9 mouse cellular contexts compared by ENCODE assay signal in genomic region chr4:135069818-135070217, GRCm38 (mm10). TPM values are rescaled to one million over a fixed set of nuclear protein-coding genes. Genes with fewer than 3 reads are reported as not detected.
DNase-seq lines count a peak whose midpoint lies in the region; ATAC-seq and TF ChIP-seq lines count a peak whose summit lies in the region.
"Had no signal": no experiment of that assay in that cellular context is flagged by ENCODE, and none has a peak within 500 bp of the region (broad histone marks: within the 10 kb centered on the region; RNA-seq: fewer than 3 reads in every experiment).

No protein-coding gene starts in this region.

- 25% methylated on average over 18 of the region's 18 CpGs for WGBS in liver, embryonic 13.5 days (ENCODE audit: insufficient replicate concordance)
- 31% methylated on average over 18 of the region's 18 CpGs for WGBS in liver, embryonic 11.5 days
- WGBS in hindbrain, postnatal 0 days = 75% methylated on average over 18 of the region's 18 CpGs

- H3K4me1 ChIP-seq in liver, embryonic 13.5 days (replicated peaks) = peaks cover 19% of the 10 kb centered on the region
- H3K4me1 ChIP-seq in liver, embryonic 11.5 days (replicated peaks; ENCODE audit: control insufficient read depth, insufficient read depth, low read length) = peaks cover 10% of the 10 kb centered on the region
- H3K4me1 ChIP-seq in hindbrain, postnatal 0 days (ENCODE audit: insufficient read depth, low read length) = no peaks in the 10 kb centered on the region

- DNase-seq in adrenal gland, adult 2 months = peak; percentile 45
- DNase-seq in adrenal gland, adult 18-20 months (ENCODE audit: low spot score in 2 of 2) = no peak
- peak; percentile 13 for DNase-seq in liver, embryonic 13.5 days
- no peak for DNase-seq in liver, embryonic 11.5 days (ENCODE audit: low spot score)
- peak; percentile 65 to 79 for DNase-seq in natural killer cell, adult 2 months (ENCODE audit: low spot score in 2 of 2)
- no peak for DNase-seq in hindbrain, postnatal 0 days (ENCODE audit: low spot score)
- no peak for DNase-seq in cerebellum, adult 9-10 months

- H3K9me3 ChIP-seq in liver, embryonic 13.5 days (replicated peaks) = no peaks in the 10 kb centered on the region
- H3K9me3 ChIP-seq in liver, embryonic 11.5 days (ENCODE audit: control insufficient read depth, low read length) = no peaks in the 10 kb centered on the region
- H3K9me3 ChIP-seq in hindbrain, postnatal 0 days (ENCODE audit: low read length) = no peaks in the 10 kb centered on the region

- no peak overlapping the region for H3K4me3 ChIP-seq in liver, embryonic 13.5 days (replicated peaks)
- no peak overlapping the region for H3K4me3 ChIP-seq in liver, embryonic 11.5 days (ENCODE audit: low read depth, low read length)
- H3K4me3 ChIP-seq in hindbrain, postnatal 0 days (ENCODE audit: low read length) = no peak overlapping the region

- no peaks in the 10 kb centered on the region for H3K27me3 ChIP-seq in liver, embryonic 13.5 days
- H3K27me3 ChIP-seq in liver, embryonic 11.5 days (replicated peaks; ENCODE audit: control insufficient read depth, insufficient read depth, low read length) = 0 out of 2 replicates have a peak, but pooled peaks cover 2% of the 10 kb centered on the region
- no peaks in the 10 kb centered on the region for H3K27me3 ChIP-seq in hindbrain, postnatal 0 days (ENCODE audit: insufficient read depth, low read length)

- TF ChIP-seq CTCF in hindbrain, postnatal 0 days (IDR thresholded peaks at IDR 0.05; ENCODE audit: low read depth) = no peak

- H3K9ac ChIP-seq in liver, embryonic 13.5 days = no peak overlapping the region
- H3K9ac ChIP-seq in liver, embryonic 11.5 days (ENCODE audit: low read depth, low read length) = no peak overlapping the region
- H3K9ac ChIP-seq in hindbrain, postnatal 0 days (replicated peaks; ENCODE audit: low read length) = no peak overlapping the region
- H3K9ac ChIP-seq: liver, embryonic 14.5 days had no signal

- no peak overlapping the region for H3K27ac ChIP-seq in liver, embryonic 13.5 days
- H3K27ac ChIP-seq in liver, embryonic 11.5 days (ENCODE audit: low read depth, low read length) = no peak overlapping the region
- H3K27ac ChIP-seq in hindbrain, postnatal 0 days = no peak overlapping the region
- H3K27ac ChIP-seq: liver, embryonic 14.5 days had no signal

- no peak overlapping the region for H3K4me2 ChIP-seq in liver, embryonic 13.5 days
- no peak overlapping the region for H3K4me2 ChIP-seq in liver, embryonic 11.5 days
- H3K4me2 ChIP-seq in hindbrain, postnatal 0 days (ENCODE audit: low read depth, low read length) = no peak overlapping the region

- 0 out of 2 replicates have a peak, but pooled peaks have one; percentile 11 for ATAC-seq in liver, embryonic 13.5 days (ENCODE audit: low read depth)
- no peak for ATAC-seq in liver, embryonic 11.5 days (replicated peaks; ENCODE audit: low FRiP score)
- peak; percentile 82 to 84 for ATAC-seq in hematopoietic stem cell, adult 5-6 weeks (replicated peaks in 1 of 2; ENCODE audit: insufficient read depth in 1 of 2, low FRiP score in 2 of 2, low TSS enrichment in 1 of 2, low read depth in 1 of 2, poor library complexity in 2 of 2, severe bottlenecking in 2 of 2)
- no peak for ATAC-seq in hindbrain, postnatal 0 days

- H3K36me3 ChIP-seq in liver, embryonic 13.5 days = no peaks in the 10 kb centered on the region
- H3K36me3 ChIP-seq in liver, embryonic 11.5 days (ENCODE audit: control insufficient read depth, insufficient read depth, low read length) = no peaks in the 10 kb centered on the region
- H3K36me3 ChIP-seq in hindbrain, postnatal 0 days (ENCODE audit: insufficient read depth, low read length) = no peaks in the 10 kb centered on the region

RNA-seq across cellular contexts. Expression of gene Runx3, which starts 50.6 kb away (rescaled TPM):
- 1 to 10 TPM; 3.1 to 4.0 TPM for total RNA-seq in adrenal gland, adult 2 months (2021)
- polyA plus RNA-seq in adrenal gland, adult 2 months (2012; rRNA removed) = 3.4 and 4.7 TPM in 2 replicates
- 1 to 10 TPM; 2.3 to 4.8 TPM for total RNA-seq in adrenal gland, adult 18-20 months (2021)
- polyA plus RNA-seq in liver, embryonic 13.5 days (2015; fragmentation: Nextera tagmentation; extraction: Ambion mirVana) = 0.79 and 0.83 TPM in 2 replicates
- 0.71 and 0.82 TPM in 2 replicates for polyA plus RNA-seq in liver, embryonic 11.5 days (2014; fragmentation: Nextera tagmentation; extraction: Ambion mirVana)
- 12.9 and 30.4 TPM in 2 replicates for total RNA-seq in hematopoietic stem cell, adult 5-6 weeks (2017)
- not detected in 2 replicates for total RNA-seq in hindbrain, postnatal 0 days (2014; rRNA removed)
- not detected in 2 replicates for polyA plus RNA-seq in hindbrain, postnatal 0 days (2015; fragmentation: Nextera tagmentation; extraction: Ambion mirVana)

Comparison
In these comparisons a context has a peak if more than half of its experiments do, and no peak if none do; other contexts are left out.
1. DNase-seq: peak in adrenal gland, adult 2 months (single experiment), liver, embryonic 13.5 days (single experiment) and natural killer cell, adult 2 months (2 of 2); none in adrenal gland, adult 18-20 months (0 of 2), liver, embryonic 11.5 days (single experiment), hindbrain, postnatal 0 days (single experiment) and cerebellum, adult 9-10 months (single experiment).
2. ATAC-seq: peak in liver, embryonic 13.5 days (single experiment) and hematopoietic stem cell, adult 5-6 weeks (2 of 2); none in liver, embryonic 11.5 days (single experiment) and hindbrain, postnatal 0 days (single experiment).